In the genomic region with DNA sequence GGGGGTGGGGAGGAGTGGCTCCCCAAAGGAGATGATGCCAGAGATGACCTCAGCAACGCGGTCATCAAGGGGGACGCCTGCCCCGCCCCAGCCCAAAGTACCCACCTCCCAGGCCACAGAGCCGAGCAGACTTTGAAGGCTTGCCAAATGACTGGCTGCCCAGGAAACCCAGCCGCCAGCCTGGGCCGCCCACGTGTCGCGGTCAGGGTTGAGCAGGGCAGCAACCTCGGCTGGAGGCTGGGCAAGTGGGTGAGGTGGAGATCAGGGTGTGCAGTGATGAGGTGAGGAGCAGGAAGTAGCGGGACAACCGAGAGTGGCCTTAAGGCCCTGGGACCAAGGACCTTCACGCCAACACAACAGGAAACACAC, we compare ENCODE assay signal across 8 mouse cellular contexts. TPM values are rescaled to one million over a fixed set of nuclear protein-coding genes. Genes with fewer than 3 reads are reported as not detected.
DNase-seq lines count a peak whose midpoint lies in the region; ATAC-seq lines count a peak whose summit lies in the region.

No protein-coding gene starts in this region.

- H3K27ac ChIP-seq in stomach, embryonic 15.5 days: peak overlapping the region; percentile 13; the same call in 1 of the 2 replicates

- DNase-seq in right cerebral cortex, adult 18-20 months: peak; percentile 45
- DNase-seq in right cerebral cortex, postnatal 25 days: no peak
- DNase-seq in adrenal gland, postnatal 25 days: peak; percentile 88
- DNase-seq in kidney, adult 8-10 months: peak; percentile 84 to 87
- peak; percentile 67 for DNase-seq in lung, postnatal 25 days (ENCODE audit: low spot score)
- DNase-seq in embryo, embryonic 10 days (ENCODE audit: low spot score): no peak

- H3K4me2 ChIP-seq in stomach, embryonic 15.5 days: no peak overlapping the region

- ATAC-seq in granulocyte monocyte progenitor cell, adult 5-6 weeks (replicated peaks; ENCODE audit: poor library complexity, severe bottlenecking): peak; percentile 89
- ATAC-seq in stomach, embryonic 15.5 days (ENCODE audit: insufficient read depth, low FRiP score, low read depth): no peak

- no peaks in the 10 kb centered on the region for H3K9me3 ChIP-seq in stomach, embryonic 15.5 days

- H3K9ac ChIP-seq in stomach, embryonic 15.5 days: no peak overlapping the region

- peaks cover 47% of the 10 kb centered on the region for H3K4me1 ChIP-seq in stomach, embryonic 15.5 days

- 0 out of 2 replicates have a peak, but pooled peaks cover 4% of the 10 kb centered on the region for H3K36me3 ChIP-seq in stomach, embryonic 15.5 days

- no peaks in the 10 kb centered on the region for H3K27me3 ChIP-seq in stomach, embryonic 15.5 days (replicated peaks)

- no peak overlapping the region for H3K4me3 ChIP-seq in stomach, embryonic 15.5 days (replicated peaks)

- WGBS in stomach, embryonic 15.5 days: 68% methylated on average over 14 of the region's 14 CpGs

RNA-seq across cellular contexts. Expression of gene Gtf2ird1, which starts 19.1 kb away (rescaled TPM):
- 52.0 and 80.0 TPM in 2 replicates for total RNA-seq in adrenal gland, postnatal 25 days (2021)
- 28.2 and 43.1 TPM in 2 replicates for total RNA-seq in granulocyte monocyte progenitor cell, adult 5-6 weeks (2014; fragmentation: Nextera tagmentation)
- 9.5 and 14.0 TPM in 2 replicates for total RNA-seq in granulocyte monocyte progenitor cell, adult 5-6 weeks (2017)
- 83.6 and 90.8 TPM in 2 replicates for polyA plus RNA-seq in stomach, embryonic 15.5 days (2015; fragmentation: Nextera tagmentation; extraction: Ambion mirVana)

Comparison
In these comparisons a context has a peak if more than half of its experiments do, and no peak if none do; other contexts are left out.
1. DNase-seq: peak in right cerebral cortex, adult 18-20 months (single experiment), adrenal gland, postnatal 25 days (single experiment), kidney, adult 8-10 months (2 of 2) and lung, postnatal 25 days (single experiment); none in right cerebral cortex, postnatal 25 days (single experiment) and embryo, embryonic 10 days (single experiment).